9 mouse cellular contexts compared by ENCODE assay signal in genomic region chr10:115618288-115618856, GRCm38 (mm10). TPM values are rescaled to one million over a fixed set of nuclear protein-coding genes. Genes with fewer than 3 reads are reported as not detected.
DNase-seq lines count a peak whose midpoint lies in the region; ATAC-seq and TF ChIP-seq lines count a peak whose summit lies in the region.
"Had no signal": no experiment of that assay in that cellular context is flagged by ENCODE, and none has a peak within 500 bp of the region (broad histone marks: within the 10 kb centered on the region; RNA-seq: fewer than 3 reads in every experiment).

No protein-coding gene starts in this region.

- H3K4me3 ChIP-seq in heart, embryonic 11.5 days (ENCODE audit: low read depth, low read length): peak overlapping the region; percentile 11
- peak overlapping the region; percentile 35 for H3K4me3 ChIP-seq in hindbrain, embryonic 13.5 days
- peak overlapping the region; percentile 27 for H3K4me3 ChIP-seq in midbrain, embryonic 14.5 days (replicated peaks; ENCODE audit: low read depth, low read length)

- H3K4me1 ChIP-seq in heart, embryonic 11.5 days (ENCODE audit: control insufficient read depth, insufficient read depth, low read length): no peaks in the 10 kb centered on the region
- 0 out of 2 replicates have a peak, but pooled peaks cover 3% of the 10 kb centered on the region for H3K4me1 ChIP-seq in hindbrain, embryonic 13.5 days (replicated peaks)
- no peaks in the 10 kb centered on the region for H3K4me1 ChIP-seq in midbrain, embryonic 14.5 days (ENCODE audit: control insufficient read depth, insufficient read depth, low read length)

- no peaks in the 10 kb centered on the region for H3K36me3 ChIP-seq in heart, embryonic 11.5 days (ENCODE audit: control insufficient read depth, insufficient read depth, low read length)
- no peaks in the 10 kb centered on the region for H3K36me3 ChIP-seq in hindbrain, embryonic 13.5 days
- H3K36me3 ChIP-seq in midbrain, embryonic 14.5 days (ENCODE audit: control insufficient read depth, insufficient read depth, low read length): no peaks in the 10 kb centered on the region

- H3K9me3 ChIP-seq in heart, embryonic 11.5 days (replicated peaks; ENCODE audit: control insufficient read depth, low read length): no peaks in the 10 kb centered on the region
- no peaks in the 10 kb centered on the region for H3K9me3 ChIP-seq in hindbrain, embryonic 13.5 days
- no peaks in the 10 kb centered on the region for H3K9me3 ChIP-seq in midbrain, embryonic 14.5 days (ENCODE audit: control insufficient read depth, low read length)

- H3K4me2 ChIP-seq in heart, embryonic 11.5 days: peak overlapping the region; percentile 58
- H3K4me2 ChIP-seq in hindbrain, embryonic 13.5 days: peak overlapping the region; percentile 56
- peak overlapping the region; percentile 53 for H3K4me2 ChIP-seq in midbrain, embryonic 14.5 days (ENCODE audit: low read length)

- no peak for DNase-seq in heart, postnatal 4 days
- peak; percentile 49 for DNase-seq in brain, embryonic 14.5 days (ENCODE audit: low read depth)
- peak; percentile 59 for DNase-seq in midbrain, embryonic 14.5 days
- no peak for DNase-seq in adrenal gland, adult 2 months
- no peak for DNase-seq in adrenal gland, adult (ENCODE audit: inconsistent age in 2 of 2, low spot score in 1 of 2)
- DNase-seq in left cerebral cortex, adult 18-20 months (ENCODE audit: low spot score in 2 of 2): no peak

- no peak overlapping the region for H3K27ac ChIP-seq in heart, embryonic 11.5 days (ENCODE audit: low read depth, low read length)
- H3K27ac ChIP-seq in hindbrain, embryonic 13.5 days: no peak overlapping the region
- no peak overlapping the region for H3K27ac ChIP-seq in midbrain, embryonic 14.5 days (replicated peaks; ENCODE audit: low read depth, low read length)

- TF ChIP-seq POLR2A in brain, embryonic 14.5 days (IDR thresholded peaks at IDR 0.05; ENCODE audit: borderline replicate concordance, extremely low read depth, insufficient read depth, insufficient read length, poor library complexity, severe bottlenecking): no peak

- no peak for TF ChIP-seq CTCF in brain, embryonic 14.5 days (IDR thresholded peaks at IDR 0.05; ENCODE audit: borderline replicate concordance, extremely low read depth, insufficient read depth, insufficient read length)

- no peaks in the 10 kb centered on the region for H3K27me3 ChIP-seq in heart, embryonic 11.5 days (ENCODE audit: control insufficient read depth, insufficient read depth, low read length)
- 0 out of 2 replicates have a peak, but pooled peaks cover 3% of the 10 kb centered on the region for H3K27me3 ChIP-seq in hindbrain, embryonic 13.5 days
- H3K27me3 ChIP-seq in midbrain, embryonic 14.5 days (ENCODE audit: control insufficient read depth, insufficient read depth, low read length): no peaks in the 10 kb centered on the region

- H3K9ac ChIP-seq in heart, embryonic 11.5 days (ENCODE audit: low read depth, low read length): no peak overlapping the region
- H3K9ac ChIP-seq in hindbrain, embryonic 13.5 days: 0 out of 2 replicates have a peak overlapping the region, but pooled peaks have one; percentile 3
- H3K9ac ChIP-seq in midbrain, embryonic 14.5 days (replicated peaks; ENCODE audit: low read length): no peak overlapping the region; the same call in 1 of the 2 replicates

- WGBS in heart, embryonic 11.5 days (ENCODE audit: insufficient replicate concordance): 22% methylated on average over 15 of the region's 15 CpGs
- 18% methylated on average over 15 of the region's 15 CpGs for WGBS in hindbrain, embryonic 13.5 days
- 20% methylated on average over 15 of the region's 15 CpGs for WGBS in midbrain, embryonic 14.5 days

- ATAC-seq in heart, embryonic 11.5 days (replicated peaks; ENCODE audit: insufficient number of reproducible peaks, low FRiP score, low TSS enrichment): no peak
- peak; percentile 61; the same call in 1 of the 2 replicates for ATAC-seq in hindbrain, embryonic 13.5 days (ENCODE audit: low FRiP score)
- peak; percentile 69; the same call in 1 of the 2 replicates for ATAC-seq in midbrain, embryonic 14.5 days (ENCODE audit: low FRiP score, low TSS enrichment)

RNA-seq across cellular contexts. Expression of gene Lgr5, which starts 30.8 kb away (rescaled TPM):
- polyA plus RNA-seq in heart, embryonic 11.5 days (2014; fragmentation: Nextera tagmentation; extraction: Ambion mirVana): 0.62 and 0.66 TPM in 2 replicates
- total RNA-seq in heart, postnatal 4 days (2021): under 1 TPM; 0.09 to 0.26 TPM
- 1.4 and 2.3 TPM in 2 replicates for polyA plus RNA-seq in brain, embryonic 14.5 days (2012; rRNA removed)
- polyA plus RNA-seq in hindbrain, embryonic 13.5 days (2015; fragmentation: Nextera tagmentation; extraction: Ambion mirVana): 3.0 and 4.1 TPM in 2 replicates
- polyA plus RNA-seq in midbrain, embryonic 14.5 days (2014; fragmentation: Nextera tagmentation; extraction: Ambion mirVana): 1.9 and 2.0 TPM in 2 replicates
- 10 to 100 TPM; 19.5 to 25.9 TPM for total RNA-seq in adrenal gland, adult 2 months (2021)
- polyA plus RNA-seq in adrenal gland, adult 2 months (2012; rRNA removed): 42.4 and 45.0 TPM in 2 replicates
- 1 to 10 TPM; 4.4 to 4.9 TPM for total RNA-seq in left cerebral cortex, adult 18-20 months (2021)

RNA-seq across cellular contexts. Expression of gene A930009A15Rik, which starts 48.6 kb away (rescaled TPM):
- not detected in 2 replicates for polyA plus RNA-seq in heart, embryonic 11.5 days (2014; fragmentation: Nextera tagmentation; extraction: Ambion mirVana)
- not detected for total RNA-seq in heart, postnatal 4 days (2021)
- 0.14 and 0.36 TPM in 2 replicates for polyA plus RNA-seq in brain, embryonic 14.5 days (2012; rRNA removed)
- polyA plus RNA-seq in hindbrain, embryonic 13.5 days (2015; fragmentation: Nextera tagmentation; extraction: Ambion mirVana): 0.39 and 1.0 TPM in 2 replicates
- 0.36 and 0.66 TPM in 2 replicates for polyA plus RNA-seq in midbrain, embryonic 14.5 days (2014; fragmentation: Nextera tagmentation; extraction: Ambion mirVana)
- not detected for total RNA-seq in adrenal gland, adult 2 months (2021)
- not detected in 2 replicates for polyA plus RNA-seq in adrenal gland, adult 2 months (2012; rRNA removed)
- not detected for total RNA-seq in left cerebral cortex, adult 18-20 months (2021)
- polyA plus RNA-seq: C2C12 had no signal

Comparison
In these comparisons a context has a peak if more than half of its experiments do, and no peak if none do; other contexts are left out.
1. DNase-seq: peak in brain, embryonic 14.5 days (single experiment) and midbrain, embryonic 14.5 days (single experiment); none in heart, postnatal 4 days (single experiment), adrenal gland, adult 2 months (single experiment), adrenal gland, adult (0 of 2) and left cerebral cortex, adult 18-20 months (0 of 2).
2. Peak in every context shown above with its lines, with median percentiles within 50 percentile points of each other: H3K4me2 ChIP-seq and H3K4me3 ChIP-seq.